Mouse (Mus musculus): ENCODE data around the gene Pwwp2b.

Gene Pwwp2b

DNA sequence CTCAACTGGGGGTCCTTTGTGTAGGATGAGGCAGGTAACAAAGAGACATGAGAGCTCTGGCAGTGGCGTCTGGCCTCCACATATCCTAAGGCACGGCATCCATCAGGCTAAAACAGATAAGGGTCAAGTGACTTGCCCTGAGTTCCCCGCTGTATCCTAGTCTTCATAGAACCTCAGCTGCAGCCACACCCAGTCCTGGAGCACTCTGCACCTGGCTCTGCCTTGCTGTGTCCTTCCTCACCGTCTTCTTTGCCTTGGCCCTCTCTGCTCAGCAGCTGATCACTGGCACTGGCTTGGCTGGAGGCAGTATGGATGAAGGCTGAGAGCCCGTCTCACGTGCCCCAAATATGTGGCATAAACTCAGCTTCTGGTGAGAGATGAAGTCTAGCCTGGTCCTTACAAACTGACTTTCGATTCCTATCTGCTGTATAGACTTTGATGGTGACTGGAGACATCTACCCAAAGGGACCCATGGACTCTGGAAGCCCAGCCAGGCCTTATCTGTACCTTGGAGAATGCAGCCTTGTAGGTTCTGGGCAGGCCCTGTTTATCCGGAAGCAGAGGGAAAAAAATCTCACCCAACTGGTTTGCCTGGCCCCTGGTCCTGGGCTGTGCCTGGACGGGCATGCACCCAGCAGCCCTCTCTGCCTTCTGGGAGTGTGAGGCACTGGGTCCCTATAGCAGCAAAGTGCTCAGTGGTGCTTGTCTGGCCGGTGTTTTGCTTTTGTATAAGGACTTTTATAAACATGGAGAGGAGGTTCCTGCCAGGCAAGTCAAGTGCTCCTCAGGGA is 9.7 kb downstream of the Pwwp2b start:
- DNase-seq (ENCODE audit: low read depth in 2 of 2, low spot score in 2 of 2): no peak

DNA sequence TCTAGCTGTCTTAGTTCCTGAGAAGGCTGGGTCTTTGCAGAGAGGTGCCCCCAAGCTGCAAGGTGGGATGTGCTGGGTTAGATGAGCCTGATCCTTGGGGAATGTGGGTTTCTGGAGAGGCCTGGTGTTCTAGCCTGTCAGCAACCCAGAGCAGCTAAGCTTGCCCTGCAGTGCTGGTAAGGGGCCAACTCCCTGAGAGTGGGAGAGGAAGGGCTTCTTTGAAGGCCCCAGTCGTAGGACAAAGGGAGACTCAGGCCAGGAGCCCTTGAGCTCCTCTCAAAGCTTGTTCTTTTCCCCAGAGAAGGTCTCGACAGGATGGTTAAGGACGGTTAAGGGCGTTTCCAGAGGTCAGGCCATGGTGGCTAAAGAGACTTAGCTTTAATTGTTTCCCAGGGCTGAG is 16.1 kb downstream of the Pwwp2b start:
- no peak for DNase-seq (ENCODE audit: low read depth in 2 of 2, low spot score in 2 of 2)

DNA sequence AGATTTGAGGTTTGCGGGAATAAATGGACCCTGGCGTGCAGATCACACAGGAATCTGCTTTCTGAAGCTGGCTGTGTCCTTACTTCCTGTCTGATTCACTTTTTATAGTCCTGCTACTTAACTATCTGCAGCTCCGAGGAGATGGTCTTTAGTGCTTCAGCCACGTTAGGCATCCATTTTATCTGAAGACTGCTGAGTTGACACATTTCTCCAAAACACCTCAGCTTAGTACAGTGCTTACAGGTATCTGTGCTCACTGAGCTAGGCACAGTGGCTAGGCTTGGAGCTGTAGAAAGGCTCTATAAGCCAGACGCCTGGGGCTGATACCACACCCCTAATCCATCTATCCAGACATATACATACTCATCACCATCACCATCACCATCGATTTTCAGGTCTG is 17.4 kb downstream of the Pwwp2b start:
- no peak for DNase-seq (ENCODE audit: low read depth in 2 of 2, low spot score in 2 of 2)

DNA sequence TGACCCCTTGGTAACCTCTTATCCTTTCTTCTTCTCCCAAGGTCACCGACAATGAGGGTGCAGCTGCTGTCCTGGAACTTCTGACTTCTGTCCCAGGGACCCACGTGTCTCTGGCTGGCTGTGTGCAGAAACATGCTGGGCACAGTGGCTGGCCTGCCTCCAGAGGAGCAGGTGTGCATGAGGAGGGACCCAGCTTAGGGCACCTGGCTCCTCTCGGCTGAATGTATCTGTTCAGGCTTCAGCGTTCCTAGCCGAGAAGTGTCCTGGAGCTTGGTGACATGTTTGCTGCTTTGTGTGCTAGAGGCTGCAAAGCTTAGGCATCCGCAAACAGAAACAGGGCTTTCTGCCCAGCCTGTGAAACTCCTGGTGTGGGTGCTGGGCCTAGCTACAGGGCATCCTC is 18.1 kb downstream of the Pwwp2b start:
- DNase-seq (ENCODE audit: low read depth in 2 of 2, low spot score in 2 of 2): no peak

DNA sequence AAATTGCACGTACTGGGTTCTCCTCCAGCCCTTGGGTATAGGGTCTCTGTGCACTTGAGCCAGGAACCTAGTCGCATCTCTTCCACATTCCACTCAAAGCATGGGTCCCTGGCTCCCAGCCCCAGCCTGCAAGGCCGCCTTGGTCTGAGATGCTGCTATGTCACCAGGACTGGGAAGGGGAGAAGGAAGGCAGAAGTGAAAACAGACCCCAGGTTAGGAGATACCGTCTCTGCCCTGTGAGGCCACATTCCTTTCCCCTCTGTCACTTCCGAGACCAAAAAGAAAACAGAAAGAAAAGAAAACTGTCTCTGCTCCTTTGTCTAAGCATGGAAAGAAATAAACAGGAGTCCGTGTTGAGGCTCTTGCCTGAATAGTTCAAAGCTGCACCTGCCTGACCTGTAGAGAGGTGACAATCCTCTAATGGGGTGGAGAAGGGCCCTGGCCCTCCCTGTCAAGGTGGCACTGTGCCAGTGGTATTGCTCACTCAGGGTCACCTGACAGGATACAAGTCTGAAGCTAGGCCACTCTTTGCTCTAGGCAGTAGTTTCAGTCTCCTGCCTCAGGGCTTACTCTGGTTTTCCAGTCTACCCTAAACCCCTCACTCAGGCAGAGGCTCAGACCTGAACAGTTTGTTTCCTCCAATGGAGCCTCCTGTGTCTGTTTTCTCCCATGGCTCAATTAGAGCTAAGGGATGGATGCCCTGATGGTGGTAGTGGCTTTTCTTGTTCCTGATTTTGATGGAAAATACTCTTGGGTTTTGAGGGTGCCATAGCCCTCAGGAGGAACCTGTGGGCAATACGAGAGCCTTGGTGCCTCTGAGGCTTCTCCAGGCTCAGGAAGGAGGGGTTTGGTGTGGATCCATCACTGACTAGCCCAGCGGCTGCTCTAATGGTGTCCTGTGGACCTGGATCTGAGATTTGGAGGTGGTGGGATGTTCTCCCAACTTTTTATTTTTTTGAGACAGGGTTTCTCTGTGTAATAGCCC is 18.9 kb downstream of the Pwwp2b start:
- DNase-seq (ENCODE audit: low read depth in 2 of 2, low spot score in 2 of 2): no peak

DNA sequence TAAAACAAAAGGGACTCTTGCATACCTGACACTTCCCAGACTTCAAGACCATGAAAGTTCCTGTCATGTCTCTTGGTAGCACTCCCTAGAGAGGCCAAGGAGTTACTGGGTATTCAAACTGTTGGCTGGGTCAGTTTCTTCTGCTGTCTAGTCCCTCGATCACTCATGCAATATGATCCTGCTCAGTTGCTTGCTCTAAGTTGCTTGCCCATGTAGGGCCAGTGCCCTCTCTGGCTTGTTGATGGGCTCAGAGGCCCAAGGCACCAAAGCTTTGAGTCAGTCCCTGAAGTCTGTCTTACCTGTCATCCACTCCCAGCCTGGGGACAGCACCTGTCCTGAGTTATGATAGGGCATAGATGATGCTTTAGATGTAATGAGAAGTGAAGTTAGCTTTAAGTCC is 22.5 kb downstream of the Pwwp2b start:
- no peak for DNase-seq (ENCODE audit: low read depth in 2 of 2, low spot score in 2 of 2)

DNA sequence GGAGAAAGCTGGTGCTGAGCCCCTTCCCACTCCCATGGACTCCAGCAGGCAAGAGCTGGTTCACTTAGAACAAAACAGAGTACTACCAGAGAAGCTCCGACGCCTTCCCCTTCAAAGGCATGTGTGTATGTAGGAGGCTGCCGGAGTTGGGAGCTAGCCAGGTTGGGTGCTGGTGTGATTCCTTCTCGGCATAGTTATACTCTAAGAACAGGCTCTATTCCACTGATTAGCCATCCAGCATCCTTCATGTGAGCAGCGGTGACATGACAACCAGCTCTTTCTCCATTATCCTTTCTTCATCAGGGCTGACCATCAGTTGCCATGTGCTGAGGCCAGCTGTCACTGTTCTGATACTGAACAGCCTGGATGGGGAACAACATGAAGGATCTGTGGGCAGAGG is 23.6 kb downstream of the Pwwp2b start:
- no peak for DNase-seq (ENCODE audit: low read depth in 2 of 2, low spot score in 2 of 2)

DNA sequence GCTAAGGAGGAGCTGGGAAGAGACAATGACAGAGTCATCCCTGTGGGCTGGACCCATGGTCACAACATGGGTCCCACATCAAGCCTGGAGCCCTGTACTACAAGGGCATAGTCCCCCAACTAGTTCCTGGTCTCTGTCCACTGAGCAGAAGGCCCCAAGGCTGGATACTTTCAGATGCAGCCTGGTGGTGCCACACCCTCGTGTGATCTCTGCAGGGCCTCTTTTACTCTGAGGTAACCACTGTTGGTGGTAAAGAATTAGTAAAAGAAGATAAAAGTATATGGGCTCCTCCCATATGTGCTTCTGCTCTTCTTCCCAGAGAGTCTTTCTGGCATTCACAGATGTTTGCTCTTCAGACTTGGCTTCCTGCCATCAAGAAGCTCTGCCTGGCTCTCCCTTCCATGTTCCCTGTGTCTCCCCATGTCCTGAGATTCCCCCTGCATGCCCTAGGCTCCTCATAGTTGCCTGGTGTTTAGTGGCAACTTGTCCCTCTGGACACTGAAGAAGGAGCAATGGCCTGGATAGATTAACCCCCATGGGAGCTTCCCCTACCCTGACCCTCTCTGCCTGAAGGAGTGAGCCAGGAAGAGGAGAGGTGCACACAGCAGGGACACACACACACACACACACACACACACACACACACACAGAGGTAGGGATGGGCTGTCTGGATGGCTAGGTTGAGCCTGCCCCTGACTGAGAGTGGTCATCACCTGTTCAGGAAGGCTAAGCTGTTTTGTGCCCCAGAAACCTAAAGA is 24.5 kb downstream of the Pwwp2b start:
- no peak for DNase-seq (ENCODE audit: low read depth in 2 of 2, low spot score in 2 of 2)

DNA sequence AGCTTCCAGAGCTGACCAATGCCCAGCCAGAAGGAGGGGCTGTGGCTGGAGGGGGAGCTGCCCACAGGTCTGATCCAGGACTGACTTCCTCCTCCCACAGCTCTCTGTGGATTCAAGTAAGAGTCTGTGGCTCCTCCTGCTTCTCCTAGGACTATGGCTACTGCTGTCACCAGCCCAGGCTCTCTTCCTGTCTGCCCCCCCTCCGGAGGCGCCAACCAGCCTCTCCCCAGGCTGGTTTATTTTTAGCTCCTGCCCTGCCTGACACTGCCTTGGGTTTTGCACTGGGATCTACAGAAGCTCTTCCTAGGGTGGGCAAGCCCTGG is 25.1 kb downstream of the Pwwp2b start:
- DNase-seq (ENCODE audit: low read depth in 2 of 2, low spot score in 2 of 2): no peak

DNA sequence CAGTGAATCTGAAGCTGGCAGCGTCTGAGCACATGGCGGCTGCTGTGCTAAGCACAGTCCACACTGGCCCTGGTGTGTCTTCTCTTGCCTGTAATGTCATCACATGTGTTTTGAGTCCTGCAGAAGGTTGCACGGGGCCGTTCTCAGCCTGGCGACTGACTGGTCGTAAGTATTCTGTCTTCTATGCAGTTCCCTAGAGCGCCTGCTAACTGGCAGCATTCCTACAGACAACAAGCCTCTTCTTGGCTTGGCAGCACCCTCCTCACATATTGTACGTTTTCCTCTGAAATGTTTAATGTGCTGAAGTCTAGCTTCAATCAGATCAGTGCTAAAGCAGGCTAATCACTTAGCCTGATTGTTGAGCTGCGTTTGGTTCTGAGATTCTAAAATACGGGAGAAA is 27.3 kb downstream of the Pwwp2b start:
- no peak for DNase-seq (ENCODE audit: low read depth in 2 of 2, low spot score in 2 of 2)

DNA sequence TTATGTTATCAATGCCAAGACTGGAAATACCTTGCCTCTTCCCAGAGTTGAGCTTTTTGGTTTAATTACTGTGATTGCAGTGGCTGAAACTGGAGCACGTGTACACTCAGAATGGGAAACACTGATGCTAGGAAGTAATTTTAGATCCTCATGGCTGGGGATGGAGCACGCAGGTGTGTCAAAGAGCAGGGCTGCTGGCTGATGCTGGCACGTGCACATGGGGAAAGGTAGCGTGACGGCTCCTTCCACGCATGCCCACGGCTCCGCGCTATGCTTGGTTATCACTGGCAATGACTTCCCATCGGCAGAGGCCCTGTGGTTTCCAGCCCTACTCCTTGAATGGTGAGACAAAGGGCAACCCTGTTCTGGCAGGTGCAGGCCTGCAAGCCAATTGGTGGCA is 27.9 kb downstream of the Pwwp2b start:
- no peak for DNase-seq (ENCODE audit: low read depth in 2 of 2, low spot score in 2 of 2)

DNA sequence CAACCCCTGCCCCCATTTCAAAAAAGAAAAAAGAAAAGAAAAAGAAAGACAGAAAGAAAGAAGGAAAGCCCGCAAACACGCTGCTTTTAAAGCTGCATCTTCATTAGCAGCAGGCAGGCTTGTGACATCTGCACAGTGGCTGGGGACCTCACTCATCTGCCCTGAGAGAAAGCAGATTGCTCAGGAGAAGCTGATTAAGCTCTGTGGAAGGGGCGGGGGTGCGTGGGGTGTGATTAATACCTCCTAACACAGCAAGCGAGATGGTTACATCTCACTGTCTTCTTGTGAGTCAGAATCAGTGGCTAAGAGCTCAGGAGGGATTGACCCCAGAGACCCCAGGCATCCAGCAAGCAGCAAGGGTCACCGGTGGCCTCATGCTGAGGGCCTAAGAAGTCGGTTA is 29.3 kb downstream of the Pwwp2b start:
- no peak for DNase-seq (ENCODE audit: low read depth in 2 of 2, low spot score in 2 of 2)

DNA sequence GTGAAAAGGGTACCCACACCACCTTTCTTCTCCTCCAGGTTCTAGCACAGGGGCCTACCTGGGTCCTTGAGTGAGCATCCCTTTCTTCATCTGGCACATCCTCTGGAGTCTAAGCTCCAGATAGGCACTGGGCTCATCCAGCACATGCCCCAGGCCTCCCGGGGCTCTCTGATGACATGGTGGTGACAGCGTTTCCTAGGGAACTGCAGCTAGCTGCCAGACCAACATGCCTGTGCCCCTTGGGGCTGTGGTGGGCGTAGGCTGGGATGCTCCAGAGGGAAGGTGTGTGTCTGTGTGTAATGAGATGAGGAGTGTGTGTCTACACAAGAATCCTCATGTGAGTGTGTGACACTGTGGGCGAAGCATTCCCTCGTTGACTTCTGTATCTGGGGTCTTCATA is 31.3 kb downstream of the Pwwp2b start:
- no peak for DNase-seq (ENCODE audit: low read depth in 2 of 2, low spot score in 2 of 2)

DNA sequence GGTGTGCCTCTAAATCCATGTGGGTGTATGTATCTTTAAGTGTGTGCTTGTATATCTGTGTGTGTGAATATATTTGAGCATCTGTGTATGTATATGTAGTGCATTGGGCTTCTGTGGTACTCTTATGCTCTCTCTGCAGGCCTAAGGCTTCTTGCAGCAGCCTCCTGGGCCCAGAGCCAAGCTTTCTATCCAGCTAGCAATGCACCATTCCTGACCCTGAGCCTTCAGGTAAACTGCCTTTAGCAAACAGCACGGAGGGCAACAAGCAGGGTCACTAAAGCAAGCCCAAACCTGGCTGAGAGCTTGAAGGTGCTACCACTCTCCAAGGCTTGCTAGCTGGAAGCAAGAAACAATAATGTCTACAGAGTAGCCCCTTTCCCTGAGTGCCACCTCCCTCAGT is 31.8 kb downstream of the Pwwp2b start:
- no peak for DNase-seq (ENCODE audit: low read depth in 2 of 2, low spot score in 2 of 2)

DNA sequence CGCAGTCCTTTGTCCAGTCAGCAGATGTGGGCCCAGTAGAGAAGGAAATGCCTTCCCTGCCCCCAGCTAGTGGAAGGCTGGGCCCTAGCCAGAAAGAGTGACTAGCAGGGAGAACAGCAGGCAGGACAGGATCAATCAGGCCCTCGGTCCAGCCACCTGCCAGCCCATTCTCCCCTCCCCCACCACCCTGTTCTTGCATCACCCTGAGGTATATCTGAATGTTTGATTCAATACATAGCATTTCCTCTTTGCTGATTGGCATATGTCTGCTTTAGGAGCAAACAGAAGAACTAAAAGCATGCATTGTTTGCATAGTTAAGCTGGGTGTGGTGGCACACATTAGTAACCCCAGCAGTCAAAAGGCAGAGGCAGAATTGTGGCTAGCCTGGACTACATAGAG is 32.9 kb downstream of the Pwwp2b start:
- no peak for DNase-seq (ENCODE audit: low read depth in 2 of 2, low spot score in 2 of 2)

DNA sequence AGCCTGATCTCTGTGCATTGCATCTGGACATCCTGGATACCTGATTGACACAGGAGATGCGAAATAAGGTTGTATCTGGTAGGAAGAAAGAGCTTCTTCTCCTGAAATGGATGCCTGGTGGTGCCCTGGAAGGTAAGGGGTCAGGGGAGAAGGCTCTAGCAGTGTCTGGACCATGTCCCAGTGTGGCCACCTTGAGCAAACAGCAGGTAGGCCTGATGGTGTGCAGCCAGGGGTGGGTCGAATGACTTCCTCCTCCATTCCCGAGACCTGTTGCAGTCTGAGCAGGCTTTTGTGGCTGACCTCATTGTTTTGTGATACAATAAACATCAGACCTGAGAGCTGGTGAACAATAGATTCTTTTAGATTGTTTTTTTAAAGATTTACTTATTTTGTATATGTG is 33.8 kb downstream of the Pwwp2b start:
- no peak for DNase-seq (ENCODE audit: low read depth in 2 of 2, low spot score in 2 of 2)

DNA sequence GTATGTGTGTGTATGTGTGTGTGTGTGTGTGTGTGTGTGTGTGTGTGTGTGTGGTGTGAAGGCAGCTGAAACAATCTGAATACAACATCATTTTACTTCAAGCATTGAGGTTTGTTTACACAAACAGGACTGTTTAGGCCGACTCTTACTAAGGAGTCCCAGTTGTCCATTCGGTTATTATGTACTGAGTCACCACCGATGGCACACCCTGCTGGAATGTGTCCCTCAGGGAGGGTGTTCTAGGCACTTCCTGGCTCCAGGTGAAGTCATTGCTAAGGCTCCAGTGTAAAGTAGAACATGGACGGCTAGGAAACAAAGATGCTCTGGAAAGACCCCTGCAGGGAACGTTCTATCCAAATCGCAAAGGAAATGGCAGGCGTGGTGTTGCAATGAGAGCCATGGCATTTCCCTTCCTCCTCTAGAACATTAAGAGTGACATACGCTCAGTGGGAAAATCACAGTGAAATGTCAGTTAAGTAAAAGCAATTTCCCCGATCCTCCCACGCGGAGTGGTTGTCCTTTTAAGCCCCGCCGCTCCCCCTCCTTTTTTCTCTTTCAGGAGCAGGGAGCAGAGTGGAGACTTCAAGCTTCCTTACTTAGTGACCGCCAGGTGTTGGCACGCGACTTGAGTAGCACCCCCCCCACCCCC is 37.1 kb downstream of the Pwwp2b start:
- no peak for DNase-seq (ENCODE audit: low read depth in 2 of 2, low spot score in 2 of 2)

DNA sequence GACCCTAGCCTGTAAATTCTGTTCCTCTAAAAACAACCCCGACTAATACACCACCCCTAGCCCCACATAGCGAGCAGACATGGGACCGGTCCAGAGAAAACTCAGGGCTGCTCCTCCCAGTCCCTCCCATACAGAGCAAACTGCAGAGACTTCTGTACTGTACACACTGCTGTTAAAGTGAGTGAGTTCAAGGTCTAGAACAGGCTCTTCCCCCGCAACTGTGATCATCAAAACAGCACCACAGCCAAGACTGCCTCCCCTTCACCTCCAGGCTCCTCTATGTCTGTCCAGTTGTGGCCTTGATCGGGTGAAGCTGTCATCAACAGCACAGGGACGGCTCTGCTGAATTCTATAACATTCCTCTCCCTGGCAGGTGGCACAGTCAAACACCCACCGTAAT is 40.3 kb downstream of the Pwwp2b start:
- DNase-seq (ENCODE audit: low read depth in 2 of 2, low spot score in 2 of 2): no peak

DNA sequence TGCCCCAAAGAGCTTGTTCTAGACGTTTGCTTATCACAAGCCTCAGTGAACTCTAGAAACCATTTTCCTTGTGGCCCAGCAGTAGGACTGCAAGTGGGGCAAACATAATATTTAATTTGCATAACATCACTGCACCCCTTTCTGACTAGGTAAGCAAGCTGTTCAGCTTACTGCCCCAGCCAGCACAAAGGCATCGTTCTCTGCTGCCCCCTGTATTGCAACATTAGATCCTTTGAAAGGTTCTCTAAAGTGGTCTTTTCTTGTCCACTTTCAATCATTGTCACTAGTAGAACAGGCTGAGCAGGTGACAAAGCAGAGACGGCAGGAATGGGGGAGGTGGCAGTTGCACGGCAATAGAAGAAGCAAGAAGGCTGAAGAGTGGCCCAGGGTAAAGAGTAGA is 45.1 kb downstream of the Pwwp2b start:
- no peak for DNase-seq (ENCODE audit: low read depth in 2 of 2, low spot score in 2 of 2)

DNA sequence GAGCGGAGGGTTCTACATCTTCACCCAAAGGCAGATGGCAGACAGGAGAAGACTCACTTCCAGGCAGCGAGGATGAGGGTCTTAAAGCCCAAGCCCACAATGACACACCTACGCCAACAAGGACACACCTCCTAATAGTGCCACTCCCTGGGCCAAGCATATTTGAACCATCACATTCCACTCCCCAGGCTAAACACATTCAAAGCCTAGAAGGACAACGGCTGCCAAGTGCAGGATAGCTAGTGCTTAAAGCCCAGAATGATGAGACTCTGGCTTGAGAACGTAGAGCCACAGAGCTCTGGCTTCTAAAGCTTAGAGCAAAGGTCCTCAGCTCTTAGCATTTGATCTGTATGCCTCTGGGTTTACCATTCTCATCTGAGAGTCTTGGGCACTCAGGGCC is 45.8 kb downstream of the Pwwp2b start:
- no peak for DNase-seq (ENCODE audit: low read depth in 2 of 2, low spot score in 2 of 2)

DNA sequence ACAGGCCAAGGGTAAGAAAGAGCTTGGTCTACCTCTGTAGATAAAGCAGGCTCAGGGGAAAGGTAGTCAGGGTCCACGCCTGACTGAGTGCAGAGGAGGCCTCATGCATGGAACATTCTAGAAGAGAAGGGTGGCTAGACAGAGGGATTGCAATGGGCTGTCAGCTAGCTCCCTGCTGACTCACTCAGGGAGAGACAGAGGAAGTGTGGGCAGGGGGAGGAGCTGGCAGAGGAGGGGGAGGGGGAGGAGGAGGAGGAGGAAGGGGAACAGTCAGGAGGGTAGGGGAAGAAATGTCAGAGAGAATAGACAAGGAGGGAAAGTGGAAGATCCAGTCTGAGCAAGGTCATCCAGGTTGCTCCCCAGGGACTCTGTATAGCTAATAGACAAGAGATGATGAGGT is 47.4 kb downstream of the Pwwp2b start:
- no peak for DNase-seq (ENCODE audit: low read depth in 2 of 2, low spot score in 2 of 2)

All from CD8-positive naive resting alpha-beta T cell, adult 2 months (primary cell).